Mouse (Mus musculus) spleen, postnatal 10 days (tissue): ENCODE results near the gene Zcchc24.
"Not testable (repeated sequence)": the region's sequence is repeated elsewhere in the genome, so short reads cannot be mapped to it uniquely, and the experiment has no call there.

ENCODE experiments used
- DNase-seq, 2 experiments: peaks; one replicate each; pipeline ENCODE4 v3.0.0; 2021 to 2022; ENCODE audit warnings: low spot score in 2 of 2

Gene Zcchc24

GRCm38 (mm10) chr14:25768915-25769625 is at the start of gene Zcchc24:
Gene Zcchc24, minus strand, starts transcription at chr14:25769039.
- DNase-seq, result peak; percentile 64 to 86

GRCm38 (mm10) chr14:25816416-25816815 is 47.6 kb upstream of the Zcchc24 start:
- DNase-seq, result peak in 1 of 2 experiments; percentile 56

- no peak for DNase-seq
Measured at GRCm38 (mm10) chr14:25814140-25814539, 45.3 kb upstream of the Zcchc24 start.

- DNase-seq, result not testable (repeated sequence)
Measured at GRCm38 (mm10) chr14:25811026-25811425, 42.2 kb upstream of the Zcchc24 start.

GRCm38 (mm10) chr14:25806561-25806960 is 37.7 kb upstream of the Zcchc24 start:
- DNase-seq, result no peak

GRCm38 (mm10) chr14:25805871-25806270 is 37.0 kb upstream of the Zcchc24 start:
- DNase-seq, result no peak

GRCm38 (mm10) chr14:25803246-25803809 is 34.5 kb upstream of the Zcchc24 start:
- DNase-seq, result no peak

- no peak for DNase-seq
Measured at GRCm38 (mm10) chr14:25802511-25802910, 33.7 kb upstream of the Zcchc24 start.

- peak; percentile 71 to 86 for DNase-seq
Measured at GRCm38 (mm10) chr14:25800166-25800960, 31.5 kb upstream of the Zcchc24 start.

GRCm38 (mm10) chr14:25796619-25797018 is 27.8 kb upstream of the Zcchc24 start:
- DNase-seq, result no peak

- DNase-seq, result no peak
Measured at GRCm38 (mm10) chr14:25795561-25796174, 26.8 kb upstream of the Zcchc24 start.

GRCm38 (mm10) chr14:25795067-25795466 is 26.2 kb upstream of the Zcchc24 start:
- DNase-seq, result no peak

- no peak for DNase-seq
Measured at GRCm38 (mm10) chr14:25794331-25794730, 25.5 kb upstream of the Zcchc24 start.

- no peak for DNase-seq
Measured at GRCm38 (mm10) chr14:25790768-25791302, 22.0 kb upstream of the Zcchc24 start.

GRCm38 (mm10) chr14:25789946-25790345 is 21.1 kb upstream of the Zcchc24 start:
- DNase-seq, result no peak

GRCm38 (mm10) chr14:25789207-25789606 is 20.4 kb upstream of the Zcchc24 start:
- DNase-seq, result no peak

GRCm38 (mm10) chr14:25788201-25788600 is 19.4 kb upstream of the Zcchc24 start:
- DNase-seq, result no peak

- no peak for DNase-seq
Measured at GRCm38 (mm10) chr14:25787387-25787910, 18.6 kb upstream of the Zcchc24 start.

GRCm38 (mm10) chr14:25786959-25787358 is 18.1 kb upstream of the Zcchc24 start:
- peak in 1 of 2 experiments; percentile 27 for DNase-seq

- DNase-seq, result no peak
Measured at GRCm38 (mm10) chr14:25785210-25785609, 16.4 kb upstream of the Zcchc24 start.

GRCm38 (mm10) chr14:25783220-25783619 is 14.4 kb upstream of the Zcchc24 start:
- DNase-seq, result no peak

- DNase-seq, result no peak
Measured at GRCm38 (mm10) chr14:25780601-25781000, 11.8 kb upstream of the Zcchc24 start.
